Mouse (Mus musculus): ENCODE data around the gene Krt12. TPM values are rescaled to one million over a fixed set of nuclear protein-coding genes. Genes with fewer than 3 reads are reported as not detected.

The Krt12 gene
- polyA plus RNA-seq, 1 experiment from 2014 or later, result not detected

DNA sequence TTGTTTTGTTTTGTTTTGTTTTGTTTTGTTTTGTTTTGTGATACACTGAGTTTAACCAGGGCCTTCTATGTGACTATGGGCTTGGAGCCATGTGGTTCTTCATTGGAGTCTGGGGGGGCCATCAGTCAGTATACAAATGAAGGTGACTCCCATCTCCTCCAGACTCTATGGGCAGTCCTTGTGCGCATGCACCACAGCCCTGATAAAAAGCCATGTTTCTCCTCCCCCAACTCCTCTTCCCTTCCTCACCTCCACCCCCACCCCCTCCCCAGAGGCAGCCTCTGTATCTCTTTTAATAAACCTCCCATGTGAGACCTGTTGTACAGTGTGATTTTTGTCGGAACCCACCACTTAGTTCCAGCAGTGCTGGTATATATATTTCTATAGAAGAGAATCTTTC is 25.4 kb downstream of the Krt12 start:
- no peak overlapping the region for H3K27ac ChIP-seq (ENCODE audit: low read depth)
- no peak for DNase-seq
- H3K4me1 ChIP-seq (ENCODE audit: insufficient read depth), result no peaks in the 10 kb centered on the region
- H3K9me3 ChIP-seq (ENCODE audit: low read length), result no peaks in the 10 kb centered on the region
- H3K4me2 ChIP-seq (ENCODE audit: low read depth, low read length), result no peak overlapping the region
- 0 out of 2 replicates have a peak, but pooled peaks cover 3% of the 10 kb centered on the region for H3K27me3 ChIP-seq (ENCODE audit: insufficient read depth, low read length)
- no peaks in the 10 kb centered on the region for H3K36me3 ChIP-seq (replicated peaks; ENCODE audit: insufficient read depth, low read length)
- H3K4me3 ChIP-seq (ENCODE audit: low read depth, low read length), result no peak overlapping the region
- ATAC-seq, result no peak
- TF ChIP-seq CTCF (IDR thresholded peaks at IDR 0.05; ENCODE audit: low read depth), result no peak
- no peak for TF ChIP-seq EP300 (IDR thresholded peaks at IDR 0.05; ENCODE audit: low read depth)
- H3K9ac ChIP-seq (replicated peaks), result no peak overlapping the region
- 74% methylated on average over 2 of the region's 2 CpGs for WGBS (ENCODE audit: insufficient replicate concordance)

- DNase-seq (no peak), ATAC-seq (no peak)
- H3K36me3 ChIP-seq (replicated peaks; ENCODE audit: insufficient read depth, low read length), result no peaks in the 10 kb centered on the region
- 0 out of 2 replicates have a peak, but pooled peaks cover 3% of the 10 kb centered on the region for H3K27me3 ChIP-seq (ENCODE audit: insufficient read depth, low read length)
- 47% methylated on average over 3 of the region's 3 CpGs for WGBS (ENCODE audit: insufficient replicate concordance)
- no peaks in the 10 kb centered on the region for H3K4me1 ChIP-seq (ENCODE audit: insufficient read depth)
- no peak overlapping the region for H3K9ac ChIP-seq (replicated peaks)
- TF ChIP-seq EP300 (IDR thresholded peaks at IDR 0.05; ENCODE audit: low read depth), result no peak
- no peak for TF ChIP-seq CTCF (IDR thresholded peaks at IDR 0.05; ENCODE audit: low read depth)
- H3K27ac ChIP-seq (ENCODE audit: low read depth), result no peak overlapping the region
- H3K4me3 ChIP-seq (ENCODE audit: low read depth, low read length), result no peak overlapping the region
- H3K9me3 ChIP-seq (ENCODE audit: low read length), result no peaks in the 10 kb centered on the region
- H3K4me2 ChIP-seq (ENCODE audit: low read depth, low read length), result no peak overlapping the region
Observed at GRCm38 (mm10) chr11:99396034-99396433, 26.0 kb downstream of the Krt12 start.

- ATAC-seq (no peak), DNase-seq (no peak)
- H3K27me3 ChIP-seq (ENCODE audit: insufficient read depth, low read length), result 0 out of 2 replicates have a peak, but pooled peaks cover 4% of the 10 kb centered on the region
- no peak overlapping the region for H3K4me3 ChIP-seq (ENCODE audit: low read depth, low read length)
- no peak overlapping the region for H3K9ac ChIP-seq (replicated peaks)
- H3K36me3 ChIP-seq (replicated peaks; ENCODE audit: insufficient read depth, low read length), result no peaks in the 10 kb centered on the region
- TF ChIP-seq CTCF (IDR thresholded peaks at IDR 0.05; ENCODE audit: low read depth) (no peak), EP300 (IDR thresholded peaks at IDR 0.05; ENCODE audit: low read depth) (no peak)
- no peaks in the 10 kb centered on the region for H3K4me1 ChIP-seq (ENCODE audit: insufficient read depth)
- H3K4me2 ChIP-seq (ENCODE audit: low read depth, low read length), result no peak overlapping the region
- H3K27ac ChIP-seq (ENCODE audit: low read depth), result no peak overlapping the region
- no peaks in the 10 kb centered on the region for H3K9me3 ChIP-seq (ENCODE audit: low read length)
- 74% methylated on average over 10 of the region's 10 CpGs for WGBS (ENCODE audit: insufficient replicate concordance)
Observed at GRCm38 (mm10) chr11:99392492-99392891, 29.6 kb downstream of the Krt12 start.

DNA sequence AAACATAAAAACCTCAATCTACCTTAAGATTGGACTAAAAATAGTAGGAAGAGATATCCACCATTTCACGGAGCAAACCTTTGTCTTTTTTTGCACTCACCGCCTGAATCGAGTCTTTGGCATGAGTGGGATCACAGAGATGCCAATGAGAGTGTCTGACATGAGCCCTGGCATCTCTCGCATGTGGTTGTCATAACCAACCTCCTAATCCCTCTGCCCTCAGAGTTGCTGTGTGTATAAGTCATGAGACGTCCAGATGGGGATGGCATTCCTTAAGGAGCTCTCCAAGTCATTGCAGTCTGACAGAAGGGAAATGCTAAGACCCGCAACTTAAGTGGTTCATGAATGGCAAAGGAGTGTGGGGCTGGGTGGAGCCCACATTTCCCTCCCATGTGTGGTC is 30.7 kb downstream of the Krt12 start:
- 74% methylated on average over 6 of the region's 6 CpGs for WGBS (ENCODE audit: insufficient replicate concordance)
- H3K9ac ChIP-seq (replicated peaks), result no peak overlapping the region
- 0 out of 2 replicates have a peak, but pooled peaks cover 4% of the 10 kb centered on the region for H3K27me3 ChIP-seq (ENCODE audit: insufficient read depth, low read length)
- no peaks in the 10 kb centered on the region for H3K36me3 ChIP-seq (replicated peaks; ENCODE audit: insufficient read depth, low read length)
- no peak for TF ChIP-seq CTCF (IDR thresholded peaks at IDR 0.05; ENCODE audit: low read depth)
- TF ChIP-seq EP300 (IDR thresholded peaks at IDR 0.05; ENCODE audit: low read depth), result no peak
- H3K4me3 ChIP-seq (ENCODE audit: low read depth, low read length), result no peak overlapping the region
- H3K27ac ChIP-seq (ENCODE audit: low read depth), result no peak overlapping the region
- DNase-seq (no peak), ATAC-seq (no peak)
- no peaks in the 10 kb centered on the region for H3K9me3 ChIP-seq (ENCODE audit: low read length)
- no peaks in the 10 kb centered on the region for H3K4me1 ChIP-seq (ENCODE audit: insufficient read depth)
- H3K4me2 ChIP-seq (ENCODE audit: low read depth, low read length), result no peak overlapping the region

- H3K9me3 ChIP-seq (ENCODE audit: low read length), result no peaks in the 10 kb centered on the region
- H3K27me3 ChIP-seq (ENCODE audit: insufficient read depth, low read length), result 0 out of 2 replicates have a peak, but pooled peaks cover 4% of the 10 kb centered on the region
- no peak overlapping the region for H3K4me2 ChIP-seq (ENCODE audit: low read depth, low read length)
- no peak overlapping the region for H3K27ac ChIP-seq (ENCODE audit: low read depth)
- no peak overlapping the region for H3K4me3 ChIP-seq (ENCODE audit: low read depth, low read length)
- no peak for DNase-seq
- WGBS (ENCODE audit: insufficient replicate concordance), result 57% methylated on average over 7 of the region's 7 CpGs
- H3K36me3 ChIP-seq (replicated peaks; ENCODE audit: insufficient read depth, low read length), result no peaks in the 10 kb centered on the region
- no peak for TF ChIP-seq EP300 (IDR thresholded peaks at IDR 0.05; ENCODE audit: low read depth)
- no peak for TF ChIP-seq CTCF (IDR thresholded peaks at IDR 0.05; ENCODE audit: low read depth)
- ATAC-seq, result no peak
- H3K9ac ChIP-seq (replicated peaks), result no peak overlapping the region
- H3K4me1 ChIP-seq (ENCODE audit: insufficient read depth), result no peaks in the 10 kb centered on the region
Observed at GRCm38 (mm10) chr11:99390866-99391265, 31.2 kb downstream of the Krt12 start.

DNA sequence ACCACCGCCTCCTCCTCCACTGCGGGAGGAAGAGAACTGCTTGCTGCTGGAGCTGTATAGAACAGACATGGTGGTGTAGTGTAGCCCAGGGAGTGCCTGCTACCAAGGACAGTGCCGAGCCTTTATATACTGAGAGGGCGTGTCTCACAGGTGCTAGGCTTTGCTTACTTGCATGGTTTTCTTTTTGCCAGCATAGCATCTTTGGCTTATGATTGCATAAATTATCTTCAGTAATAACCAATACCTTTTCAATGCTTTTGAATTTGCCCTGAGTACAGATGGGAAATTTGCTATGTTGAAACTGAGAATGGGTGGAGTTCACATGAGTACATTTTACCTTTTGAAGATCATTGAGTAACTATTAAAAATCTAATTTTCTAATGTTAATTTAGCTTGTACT is 32.8 kb downstream of the Krt12 start, which contains the start of gene Krt10:
TSS of gene Krt10 (minus strand) at position 101 of the 400 bp plus-strand sequence.
- Histone ChIP-seq H3K27me3 (ENCODE audit: insufficient read depth, low read length) (0 out of 2 replicates have a peak, but pooled peaks cover 4% of the 10 kb centered on the region), H3K9me3 (ENCODE audit: low read length) (no peaks in the 10 kb centered on the region), H3K9ac (replicated peaks) (no peak within 1 kb of the TSS), H3K27ac (ENCODE audit: low read depth) (no peak within 1 kb of the TSS), H3K4me3 (ENCODE audit: low read depth, low read length) (no peak within 1 kb of the TSS), H3K4me2 (ENCODE audit: low read depth, low read length) (no peak within 1 kb of the TSS), H3K4me1 (ENCODE audit: insufficient read depth) (no peaks in the 10 kb centered on the region), H3K36me3 (replicated peaks; ENCODE audit: insufficient read depth, low read length) (no peaks in the 10 kb centered on the region)
- TF ChIP-seq CTCF (IDR thresholded peaks at IDR 0.05; ENCODE audit: low read depth) (no peak), EP300 (IDR thresholded peaks at IDR 0.05; ENCODE audit: low read depth) (no peak)
- no peak for DNase-seq
- WGBS (ENCODE audit: insufficient replicate concordance), result 77% methylated on average over 4 of the region's 4 CpGs
- ATAC-seq, result no peak

All from liver, postnatal 0 days (tissue).